Mouse (Mus musculus): ENCODE results near the gene Hirip3. TPM values are rescaled to one million over a fixed set of nuclear protein-coding genes. Genes with fewer than 3 reads are reported as not detected.
A peak's percentile ranks its signal among the peaks of the same experiment; 100 is the strongest.

Hirip3 gene
- polyA plus RNA-seq, 1 experiment from 2014 or later = 26.7 TPM

DNA sequence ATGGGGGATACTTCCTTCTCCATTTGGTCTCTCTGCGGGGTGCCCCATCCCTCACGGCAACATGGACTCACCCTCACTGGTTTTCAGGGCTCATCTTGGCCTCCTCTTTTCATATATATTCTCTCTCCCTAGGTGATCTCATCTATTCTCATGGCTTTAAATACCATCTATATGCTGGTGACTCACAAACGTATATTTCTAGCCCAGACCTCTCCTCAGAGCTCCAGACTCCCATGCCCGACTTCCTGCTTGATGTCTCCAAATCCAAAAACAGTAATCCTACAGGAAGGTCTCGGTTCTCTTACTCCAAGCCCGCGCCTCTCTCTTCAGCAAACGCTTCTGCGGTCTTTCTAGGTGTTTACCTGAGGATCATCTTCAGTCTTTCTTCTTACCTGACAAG lies 18.5 kb upstream of the Hirip3 start:
- Histone ChIP-seq H3K4me3 (ENCODE audit: low read depth, low read length) (no peak overlapping the region), H3K4me2 (no peak overlapping the region), H3K36me3 (ENCODE audit: insufficient read depth) (no peaks in the 10 kb centered on the region), H3K27me3 (ENCODE audit: insufficient read depth, low read length) (peaks cover 15% of the 10 kb centered on the region), H3K4me1 (ENCODE audit: insufficient read depth) (no peaks in the 10 kb centered on the region), H3K27ac (ENCODE audit: low read depth) (no peak overlapping the region), H3K9me3 (ENCODE audit: low read depth, low read length) (no peaks in the 10 kb centered on the region), H3K9ac (no peak overlapping the region)
- no peak for TF ChIP-seq CTCF (IDR thresholded peaks at IDR 0.05; ENCODE audit: low read depth)
- ATAC-seq (ENCODE audit: insufficient read depth) (no peak), DNase-seq (no peak)
- 72% methylated on average over 9 of the region's 9 CpGs for WGBS

DNA sequence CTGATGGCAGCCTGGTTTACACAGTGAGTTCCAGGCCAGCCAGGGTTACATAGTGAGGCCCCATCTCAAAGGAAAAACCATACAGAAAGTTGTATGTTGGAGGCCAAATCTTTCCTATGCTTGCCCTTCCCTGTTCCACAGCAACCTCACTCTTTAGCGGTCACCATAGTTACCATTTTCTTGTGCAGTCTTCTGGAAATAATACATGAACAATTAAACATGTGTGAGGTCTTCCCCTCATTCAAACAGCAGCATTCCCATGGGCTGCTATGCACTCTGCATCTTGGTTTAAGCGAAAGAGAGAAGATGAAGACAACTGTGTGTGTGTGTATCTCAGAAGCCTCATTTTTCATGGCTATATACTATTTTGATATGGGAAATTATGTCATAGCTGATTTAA lies 16.3 kb upstream of the Hirip3 start:
- no peaks in the 10 kb centered on the region for H3K4me1 ChIP-seq (ENCODE audit: insufficient read depth)
- 90% methylated on average over 2 of the region's 2 CpGs for WGBS
- H3K27me3 ChIP-seq (ENCODE audit: insufficient read depth, low read length) = peaks cover 32% of the 10 kb centered on the region
- no peak overlapping the region for H3K27ac ChIP-seq (ENCODE audit: low read depth)
- H3K4me3 ChIP-seq (ENCODE audit: low read depth, low read length) = no peak overlapping the region
- DNase-seq (no peak), ATAC-seq (ENCODE audit: insufficient read depth) (no peak)
- H3K9me3 ChIP-seq (ENCODE audit: low read depth, low read length) = no peaks in the 10 kb centered on the region
- TF ChIP-seq CTCF (IDR thresholded peaks at IDR 0.05; ENCODE audit: low read depth) = no peak
- H3K36me3 ChIP-seq (ENCODE audit: insufficient read depth) = no peaks in the 10 kb centered on the region
- no peak overlapping the region for H3K9ac ChIP-seq
- H3K4me2 ChIP-seq = no peak overlapping the region

DNA sequence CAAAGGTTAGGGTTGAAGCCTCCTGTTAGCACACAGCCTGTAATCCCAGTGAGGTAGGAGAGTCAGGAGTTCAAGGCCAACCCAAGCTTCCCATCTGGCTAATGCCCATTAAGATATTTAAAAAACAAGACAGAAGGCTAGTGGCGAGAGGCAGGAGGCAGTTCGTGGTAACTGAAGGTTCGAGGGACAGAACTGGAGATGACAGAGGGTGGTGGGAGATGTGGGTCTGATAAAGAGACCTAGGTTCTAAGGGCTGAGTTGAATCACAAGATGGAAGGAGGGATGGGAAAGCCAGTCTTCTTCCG lies 14.7 kb upstream of the Hirip3 start, which contains the start of gene Doc2a:
Gene Doc2a, plus strand, starts transcription at position 301 of the 305 bp plus-strand sequence.
- DNase-seq = no peak
- Histone ChIP-seq H3K27me3 (ENCODE audit: insufficient read depth, low read length) (peaks cover 32% of the 10 kb centered on the region), H3K36me3 (ENCODE audit: insufficient read depth) (peaks cover 5% of the 10 kb centered on the region), H3K4me1 (ENCODE audit: insufficient read depth) (no peaks in the 10 kb centered on the region), H3K27ac (ENCODE audit: low read depth) (no peak within 1 kb of the TSS), H3K9ac (peak within 1 kb of the TSS; percentile 57), H3K9me3 (ENCODE audit: low read depth, low read length) (no peaks in the 10 kb centered on the region), H3K4me3 (ENCODE audit: low read depth, low read length) (peak within 1 kb of the TSS; percentile 52), H3K4me2 (peak within 1 kb of the TSS; percentile 96)
- TF ChIP-seq CTCF (IDR thresholded peaks at IDR 0.05; ENCODE audit: low read depth) = no peak
- peak; percentile 9; the same call in 1 of the 2 replicates for ATAC-seq (ENCODE audit: insufficient read depth)
- 15% methylated on average over 4 of the region's 4 CpGs for WGBS

DNA sequence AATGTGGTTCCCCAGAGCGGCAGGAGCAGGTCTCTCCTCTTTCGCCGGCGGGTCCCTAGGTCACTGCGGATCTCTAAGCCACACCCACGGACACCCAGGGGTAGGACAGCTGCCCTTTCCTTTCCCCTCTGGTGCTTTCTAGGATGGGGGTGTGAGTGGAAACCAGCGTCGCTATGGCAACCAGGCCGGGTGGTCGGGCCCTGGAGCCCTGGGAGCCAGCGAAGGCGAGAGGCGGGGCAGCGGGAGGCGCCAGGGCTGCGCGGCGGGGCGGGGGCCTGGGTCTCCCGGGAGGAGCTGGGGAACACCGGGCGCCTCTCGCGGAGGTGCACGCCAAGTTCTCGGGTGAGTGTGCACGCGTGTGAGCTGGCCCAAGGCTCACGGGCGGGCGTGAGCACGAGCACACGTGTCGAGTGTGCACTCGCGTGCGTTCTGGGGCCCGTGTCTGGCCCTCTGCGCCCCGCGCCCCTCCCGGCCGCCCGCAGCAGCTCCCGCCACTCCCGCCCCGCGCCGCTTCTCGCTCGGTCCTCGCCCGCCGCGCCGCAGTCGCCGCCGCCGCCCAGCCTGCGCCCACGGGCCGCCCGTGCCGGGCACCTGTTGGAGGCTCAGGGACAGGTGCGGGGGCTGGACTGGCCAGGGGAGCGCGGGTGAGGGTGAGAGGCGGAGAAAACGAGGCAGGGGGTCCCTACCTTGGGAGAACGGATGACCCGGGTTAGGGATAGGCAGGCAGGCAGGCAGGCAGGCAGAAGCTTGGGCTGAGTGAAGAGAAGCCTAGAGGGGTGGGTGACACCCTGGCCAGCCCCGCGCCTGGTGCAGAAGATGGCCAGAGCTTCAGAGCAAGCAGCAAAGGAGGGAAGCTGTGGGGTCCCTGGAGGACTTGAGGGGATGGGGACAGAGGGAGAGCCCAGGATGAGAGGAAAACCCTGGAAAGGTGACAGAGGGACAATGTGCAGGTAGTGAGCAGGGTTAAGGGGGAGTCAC lies 14.1 kb upstream of the Hirip3 start:
- peak overlapping the region; percentile 96 for H3K4me2 ChIP-seq
- H3K9ac ChIP-seq = peak overlapping the region; percentile 57
- 2% methylated on average over 72 of the region's 74 CpGs for WGBS
- no peak for TF ChIP-seq CTCF (IDR thresholded peaks at IDR 0.05; ENCODE audit: low read depth)
- H3K27ac ChIP-seq (ENCODE audit: low read depth) = no peak overlapping the region
- H3K4me3 ChIP-seq (ENCODE audit: low read depth, low read length) = peak overlapping the region; percentile 52
- peaks cover 12% of the 10 kb centered on the region for H3K36me3 ChIP-seq (ENCODE audit: insufficient read depth)
- no peaks in the 10 kb centered on the region for H3K4me1 ChIP-seq (ENCODE audit: insufficient read depth)
- DNase-seq = peak; percentile 50
- peak; percentile 44 for ATAC-seq (ENCODE audit: insufficient read depth)
- H3K27me3 ChIP-seq (ENCODE audit: insufficient read depth, low read length) = peaks cover 32% of the 10 kb centered on the region
- H3K9me3 ChIP-seq (ENCODE audit: low read depth, low read length) = no peaks in the 10 kb centered on the region

DNA sequence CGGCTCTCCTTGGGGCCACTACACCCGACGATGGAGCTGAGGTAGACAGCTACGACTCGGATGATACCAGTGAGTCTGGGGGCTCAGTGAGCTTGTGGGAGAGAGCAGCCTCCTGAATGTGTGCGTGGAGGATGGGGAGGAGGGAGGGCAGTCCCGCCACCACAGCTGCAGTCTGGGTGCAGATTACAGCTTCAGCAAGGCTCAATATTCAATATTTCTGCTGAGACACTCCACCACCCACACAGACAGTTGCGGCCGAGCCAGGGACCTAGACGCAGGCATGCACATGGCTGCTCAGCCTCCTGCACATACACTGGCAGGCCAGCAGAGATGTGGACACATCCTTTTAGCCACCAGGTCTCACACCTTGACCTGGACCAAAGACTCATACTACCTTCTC lies 13.0 kb upstream of the Hirip3 start:
- H3K4me1 ChIP-seq (ENCODE audit: insufficient read depth) = no peaks in the 10 kb centered on the region
- no peak overlapping the region for H3K9ac ChIP-seq
- ATAC-seq (ENCODE audit: insufficient read depth) (no peak), DNase-seq (no peak)
- H3K4me3 ChIP-seq (ENCODE audit: low read depth, low read length) = 0 out of 2 replicates have a peak overlapping the region, but pooled peaks have one; percentile 52
- H3K27ac ChIP-seq (ENCODE audit: low read depth) = no peak overlapping the region
- peak overlapping the region; percentile 96; the same call in 1 of the 2 replicates for H3K4me2 ChIP-seq
- TF ChIP-seq CTCF (IDR thresholded peaks at IDR 0.05; ENCODE audit: low read depth) = no peak
- 17% methylated on average over 10 of the region's 10 CpGs for WGBS
- peaks cover 32% of the 10 kb centered on the region for H3K27me3 ChIP-seq (ENCODE audit: insufficient read depth, low read length)
- H3K9me3 ChIP-seq (ENCODE audit: low read depth, low read length) = no peaks in the 10 kb centered on the region
- peaks cover 23% of the 10 kb centered on the region for H3K36me3 ChIP-seq (ENCODE audit: insufficient read depth)

DNA sequence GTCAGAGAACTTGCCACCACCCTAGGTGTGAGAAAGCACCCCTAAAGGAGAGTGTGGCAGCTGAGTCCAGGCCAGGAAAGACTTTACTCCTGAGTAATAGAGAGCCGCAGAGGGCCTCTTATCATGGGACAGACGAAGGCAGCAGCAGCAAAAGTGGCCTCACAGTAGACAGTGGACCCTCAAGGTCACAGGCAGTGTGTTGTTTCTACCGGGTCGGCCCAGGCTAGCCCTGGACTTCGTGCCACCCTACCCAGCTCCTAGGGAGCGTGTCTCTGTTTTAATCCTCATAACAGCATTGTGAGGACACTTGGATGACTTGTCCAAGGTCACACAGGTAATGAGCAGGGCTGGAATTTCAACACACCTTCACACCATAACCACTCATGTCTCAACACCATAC lies 11.6 kb upstream of the Hirip3 start:
- no peak overlapping the region for H3K27ac ChIP-seq (ENCODE audit: low read depth)
- peaks cover 36% of the 10 kb centered on the region for H3K36me3 ChIP-seq (ENCODE audit: insufficient read depth)
- no peak overlapping the region for H3K9ac ChIP-seq
- H3K27me3 ChIP-seq (ENCODE audit: insufficient read depth, low read length) = peaks cover 32% of the 10 kb centered on the region
- no peak for TF ChIP-seq CTCF (IDR thresholded peaks at IDR 0.05; ENCODE audit: low read depth)
- ATAC-seq (ENCODE audit: insufficient read depth) = no peak
- H3K4me1 ChIP-seq (ENCODE audit: insufficient read depth) = no peaks in the 10 kb centered on the region
- no peak overlapping the region for H3K4me2 ChIP-seq
- no peak for DNase-seq
- no peaks in the 10 kb centered on the region for H3K9me3 ChIP-seq (ENCODE audit: low read depth, low read length)
- 71% methylated on average over 6 of the region's 6 CpGs for WGBS
- H3K4me3 ChIP-seq (ENCODE audit: low read depth, low read length) = no peak overlapping the region

DNA sequence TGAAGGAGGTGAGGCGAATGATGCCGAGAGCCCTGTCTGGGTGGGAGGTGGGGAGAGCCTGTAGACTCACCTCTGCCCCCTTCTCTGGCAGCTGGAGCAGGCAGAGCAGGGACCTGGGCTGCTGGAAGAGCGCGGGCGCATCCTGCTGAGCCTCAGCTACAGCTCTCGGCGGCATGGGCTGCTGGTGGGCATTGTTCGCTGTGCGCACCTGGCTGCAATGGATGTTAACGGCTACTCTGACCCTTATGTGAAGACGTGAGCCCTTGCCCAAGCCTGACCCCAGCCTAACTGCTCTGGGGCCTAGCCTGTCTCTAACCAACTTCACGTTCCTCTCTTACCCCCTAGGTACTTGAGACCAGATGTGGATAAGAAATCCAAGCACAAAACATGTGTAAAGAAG lies 10.6 kb upstream of the Hirip3 start:
- Histone ChIP-seq H3K9ac (no peak overlapping the region), H3K4me2 (no peak overlapping the region), H3K4me3 (ENCODE audit: low read depth, low read length) (no peak overlapping the region), H3K36me3 (ENCODE audit: insufficient read depth) (peaks cover 46% of the 10 kb centered on the region), H3K4me1 (ENCODE audit: insufficient read depth) (no peaks in the 10 kb centered on the region), H3K27ac (ENCODE audit: low read depth) (no peak overlapping the region), H3K9me3 (ENCODE audit: low read depth, low read length) (no peaks in the 10 kb centered on the region), H3K27me3 (ENCODE audit: insufficient read depth, low read length) (peaks cover 32% of the 10 kb centered on the region)
- no peak for TF ChIP-seq CTCF (IDR thresholded peaks at IDR 0.05; ENCODE audit: low read depth)
- DNase-seq (no peak), ATAC-seq (ENCODE audit: insufficient read depth) (no peak)
- WGBS = 36% methylated on average over 12 of the region's 12 CpGs
